Mouse (Mus musculus) stomach, postnatal 0 days (tissue): Measurements from ENCODE around the gene Rita1.

ENCODE experiments used
- CTCF ChIP-seq: IDR thresholded peaks from 2 replicates; pipeline ENCODE4 v1.5.1; 2016; ENCODE audit warnings: antibody characterized with exemption, low read depth, mild to moderate bottlenecking, moderate library complexity
- EP300 ChIP-seq: optimal IDR thresholded peaks from 2 replicates; pipeline ENCODE3; 2016; ENCODE audit warnings: antibody characterized with exemption

GRCm38 (mm10) chr5:120548236-120548850, 64.0 kb downstream of the Rita1 start:
- TF ChIP-seq CTCF (no peak), EP300 (no peak)
